Mouse (Mus musculus) embryonic facial prominence, embryonic 13.5 days (tissue): ENCODE measurements around the gene Gbe1. TPM values are rescaled to one million over a fixed set of nuclear protein-coding genes. Genes with fewer than 3 reads are reported as not detected.
A peak's percentile ranks its signal among the peaks of the same experiment; 100 is the strongest.

Experiments
- ATAC-seq: fragments of 200-750 bp; cut with Nextera tagmentation; 2 replicates; pipeline ENCODE4 v1.8.0; 2017; ENCODE audit warnings: low read depth; ENCODE audit not compliant: insufficient number of reproducible peaks, insufficient read depth, low FRiP score, low TSS enrichment
- H3K27ac ChIP-seq: fragments of 300-500 bp; sonication (generic); 2 replicates; pipeline ENCODE4 v1.5.1; 2015; ENCODE audit warnings: moderate library complexity, mild to moderate bottlenecking, inconsistent platforms
- H3K27me3 ChIP-seq: fragments of 300-500 bp; sonication (generic); 2 replicates; pipeline ENCODE4 v1.6.1; 2015; ENCODE audit warnings: mild to moderate bottlenecking, inconsistent platforms
- H3K36me3 ChIP-seq: fragments of 300-500 bp; sonication (generic); 2 replicates; pipeline ENCODE4 v1.6.1; 2015; ENCODE audit warnings: mild to moderate bottlenecking, inconsistent platforms
- H3K4me1 ChIP-seq: fragments of 300-500 bp; sonication (generic); 2 replicates; pipeline ENCODE4 v1.6.1; 2015; ENCODE audit warnings: inconsistent platforms
- H3K4me2 ChIP-seq: fragments of 300-500 bp; sonication (generic); 2 replicates; pipeline ENCODE4 v1.6.1; 2015; ENCODE audit warnings: moderate library complexity, mild to moderate bottlenecking, inconsistent platforms
- H3K4me3 ChIP-seq: fragments of 300-500 bp; sonication (generic); 2 replicates; pipeline ENCODE4 v1.5.1; 2015; ENCODE audit warnings: mild to moderate bottlenecking, inconsistent platforms
- H3K9ac ChIP-seq: fragments of 300-500 bp; sonication (generic); 2 replicates; pipeline ENCODE4 v1.6.1; 2015; ENCODE audit warnings: mild to moderate bottlenecking, inconsistent platforms
- H3K9me3 ChIP-seq: fragments of 300-500 bp; sonication (generic); 2 replicates; pipeline ENCODE4 v1.6.1; 2016; ENCODE audit warnings: inconsistent platforms
- WGBS: fragments of 180-500 bp; shearing (Covaris S2); methylation state at CpG from one replicate; pipeline ENCODE4 v1.1.7; 2015; ENCODE audit warnings: mixed read lengths; 5-methylcytosine and 5-hydroxymethylcytosine counted together
- polyA plus RNA-seq: library from polyadenylated mRNA; unstranded; fragments of >200 nt; fragmentation: Nextera tagmentation; extraction: Ambion mirVana; gene quantifications from 2 replicates; pipeline ENCODE4 v1.2.1, GENCODE M21; 2015

The Gbe1 gene
- polyA plus RNA-seq, result 16.8 and 20.7 TPM in 2 replicates

GRCm38 (mm10) chr16:70313886-70314577 is at the start of gene Gbe1:
Gene Gbe1 (plus strand): TSS chr16:70313949.
- Histone ChIP-seq H3K4me2 (peak within 1 kb of the TSS; percentile 63), H3K27ac (peak within 1 kb of the TSS; percentile 91), H3K4me3 (peak within 1 kb of the TSS; percentile 65), H3K9me3 (no peaks in the 10 kb centered on the region), H3K4me1 (peaks cover 5% of the 10 kb centered on the region; the same call in 1 of the 2 replicates), H3K36me3 (no peaks in the 10 kb centered on the region), H3K9ac (peak within 1 kb of the TSS; percentile 87), H3K27me3 (no peaks in the 10 kb centered on the region)
- peak; percentile 98 for ATAC-seq
- 1% methylated on average over 68 of the region's 82 CpGs for WGBS

- no peaks in the 10 kb centered on the region for H3K36me3 ChIP-seq
- ATAC-seq, result no peak
- no peaks in the 10 kb centered on the region for H3K27me3 ChIP-seq
- H3K27ac ChIP-seq, result no peak overlapping the region
- no peak overlapping the region for H3K9ac ChIP-seq
- H3K4me1 ChIP-seq, result peaks cover 5% of the 10 kb centered on the region; the same call in 1 of the 2 replicates
- 86% methylated on average over 4 of the region's 4 CpGs for WGBS
- no peak overlapping the region for H3K4me2 ChIP-seq
- H3K4me3 ChIP-seq, result no peak overlapping the region
- H3K9me3 ChIP-seq, result no peaks in the 10 kb centered on the region
Measured at GRCm38 (mm10) chr16:70310691-70311090, 3.1 kb upstream of the Gbe1 start.

DNA sequence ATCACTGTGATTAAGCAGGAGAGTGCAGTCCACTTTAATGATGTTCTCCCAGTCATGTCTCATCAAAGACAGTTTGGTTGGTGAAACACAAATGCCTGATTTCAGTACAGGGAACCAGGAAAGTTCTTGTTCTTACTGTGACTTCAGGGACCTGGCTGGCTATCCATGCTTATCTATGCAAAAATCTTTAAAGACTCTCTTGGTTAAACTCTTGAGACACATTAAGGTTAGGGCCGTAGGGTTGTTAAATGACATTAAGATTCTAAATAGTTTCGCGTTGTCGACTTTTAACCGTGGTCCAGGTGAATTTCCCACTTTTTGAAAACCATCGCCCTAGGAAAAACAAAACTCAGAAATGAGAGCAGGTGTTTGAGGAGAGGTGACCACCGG is 258 bp upstream of the Gbe1 start:
- Histone ChIP-seq H3K36me3 (no peaks in the 10 kb centered on the region), H3K4me2 (peak overlapping the region; percentile 63), H3K27me3 (no peaks in the 10 kb centered on the region), H3K9ac (peak overlapping the region; percentile 87), H3K4me1 (peaks cover 5% of the 10 kb centered on the region; the same call in 1 of the 2 replicates), H3K27ac (peak overlapping the region; percentile 91), H3K9me3 (no peaks in the 10 kb centered on the region), H3K4me3 (peak overlapping the region; percentile 65)
- WGBS, result 5% methylated on average over 7 of the region's 7 CpGs
- ATAC-seq, result no peak

DNA sequence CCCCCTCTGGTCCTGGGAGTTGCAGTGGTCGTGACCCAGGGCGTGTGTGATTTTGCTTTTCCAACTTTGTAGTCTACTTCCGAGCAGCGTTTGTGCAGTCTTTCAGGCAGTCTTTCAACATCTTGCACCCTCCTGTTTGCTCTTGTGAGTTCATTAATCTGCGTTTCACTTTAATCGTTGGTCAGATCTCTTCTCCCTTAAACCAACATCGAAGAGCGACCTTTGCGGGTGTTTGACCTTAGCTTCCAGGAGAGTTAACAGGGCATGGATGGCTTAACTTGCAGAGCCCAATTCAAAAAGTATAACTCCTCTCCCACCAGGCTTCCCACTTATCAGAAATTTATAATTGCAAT is 805 bp downstream of the Gbe1 start:
- H3K27ac ChIP-seq, result peak overlapping the region; percentile 91
- no peaks in the 10 kb centered on the region for H3K27me3 ChIP-seq
- no peaks in the 10 kb centered on the region for H3K36me3 ChIP-seq
- no peaks in the 10 kb centered on the region for H3K9me3 ChIP-seq
- under 1% methylated on average over 9 of the region's 9 CpGs for WGBS
- H3K9ac ChIP-seq, result peak overlapping the region; percentile 87
- no peak for ATAC-seq
- peaks cover 5% of the 10 kb centered on the region; the same call in 1 of the 2 replicates for H3K4me1 ChIP-seq
- H3K4me3 ChIP-seq, result peak overlapping the region; percentile 65
- H3K4me2 ChIP-seq, result peak overlapping the region; percentile 63

DNA sequence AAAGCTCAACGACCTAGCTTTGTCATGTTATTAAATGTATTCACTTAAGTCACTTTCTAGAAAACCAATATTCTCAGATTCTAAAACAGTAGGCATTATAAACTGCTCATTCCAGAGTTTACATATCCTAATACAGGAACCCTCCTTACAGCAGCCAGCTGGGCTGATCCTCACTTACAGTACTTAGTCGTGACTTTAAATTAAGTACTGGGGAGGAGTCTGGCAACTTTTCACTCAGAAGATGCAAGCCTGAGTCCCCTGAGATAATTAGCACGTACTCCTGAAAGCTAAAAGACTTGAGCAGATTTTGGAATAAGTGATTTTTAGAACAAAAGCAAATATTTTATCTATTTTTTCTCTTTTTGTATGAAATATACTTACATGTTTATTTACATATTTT is 1.5 kb downstream of the Gbe1 start:
- Histone ChIP-seq H3K4me2 (peak overlapping the region; percentile 63; the same call in 1 of the 2 replicates), H3K27me3 (no peaks in the 10 kb centered on the region), H3K9ac (no peak overlapping the region), H3K9me3 (no peaks in the 10 kb centered on the region), H3K27ac (no peak overlapping the region), H3K4me3 (no peak overlapping the region), H3K36me3 (no peaks in the 10 kb centered on the region), H3K4me1 (peaks cover 5% of the 10 kb centered on the region; the same call in 1 of the 2 replicates)
- 44% methylated on average over 3 of the region's 3 CpGs for WGBS
- ATAC-seq, result no peak

GRCm38 (mm10) chr16:70315862-70316390 is 2.2 kb downstream of the Gbe1 start:
- 69% methylated on average over 3 of the region's 3 CpGs for WGBS

DNA sequence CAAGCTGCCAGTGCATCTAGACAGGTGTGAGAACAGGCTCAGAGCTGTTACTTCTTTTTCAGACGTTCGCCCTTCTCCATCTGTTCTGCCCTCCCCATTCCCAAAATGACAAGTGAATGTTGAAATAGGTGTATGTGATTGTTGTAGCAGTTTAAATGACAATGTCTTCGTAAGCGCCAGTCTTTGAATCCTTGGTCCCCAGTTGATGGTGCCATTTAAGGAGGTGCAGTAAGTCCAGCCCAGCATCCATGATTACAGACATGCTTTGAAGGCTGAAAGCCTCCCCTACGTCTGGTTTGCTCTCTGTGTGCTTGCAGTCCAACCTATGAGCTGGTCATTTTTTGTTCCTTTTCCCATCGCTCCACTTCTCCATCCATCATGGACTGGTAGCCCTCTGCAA is 5.6 kb downstream of the Gbe1 start:
- H3K9ac ChIP-seq, result no peak overlapping the region
- no peaks in the 10 kb centered on the region for H3K27me3 ChIP-seq
- no peaks in the 10 kb centered on the region for H3K4me1 ChIP-seq
- H3K27ac ChIP-seq, result no peak overlapping the region
- WGBS, result 91% methylated on average over 6 of the region's 6 CpGs
- H3K4me3 ChIP-seq, result no peak overlapping the region
- no peaks in the 10 kb centered on the region for H3K9me3 ChIP-seq
- H3K36me3 ChIP-seq, result no peaks in the 10 kb centered on the region
- no peak for ATAC-seq
- H3K4me2 ChIP-seq, result no peak overlapping the region

More at GRCm38 (mm10) chr16:70315862-70316390, 2.2 kb downstream of the Gbe1 start:
- H3K27ac ChIP-seq, result no peak overlapping the region
- H3K9ac ChIP-seq, result no peak overlapping the region
- H3K4me1 ChIP-seq, result peaks cover 5% of the 10 kb centered on the region; the same call in 1 of the 2 replicates
- no peak overlapping the region for H3K4me2 ChIP-seq
- no peak for ATAC-seq
- H3K9me3 ChIP-seq, result no peaks in the 10 kb centered on the region
- H3K27me3 ChIP-seq, result no peaks in the 10 kb centered on the region
- H3K36me3 ChIP-seq, result no peaks in the 10 kb centered on the region
- H3K4me3 ChIP-seq, result no peak overlapping the region

- WGBS, result 68% methylated on average over 10 of the region's 10 CpGs
- 0 out of 2 replicates have a peak, but pooled peaks have one; percentile 37 for ATAC-seq
- Histone ChIP-seq H3K27ac (no peak overlapping the region), H3K9me3 (no peaks in the 10 kb centered on the region), H3K4me3 (no peak overlapping the region), H3K4me2 (no peak overlapping the region), H3K27me3 (no peaks in the 10 kb centered on the region), H3K36me3 (no peaks in the 10 kb centered on the region), H3K4me1 (no peaks in the 10 kb centered on the region), H3K9ac (no peak overlapping the region)
Measured at GRCm38 (mm10) chr16:70320612-70321280, 7.0 kb downstream of the Gbe1 start.

GRCm38 (mm10) chr16:70326339-70326948 is 12.7 kb downstream of the Gbe1 start:
- Histone ChIP-seq H3K27ac (no peak overlapping the region), H3K4me3 (no peak overlapping the region)
- 85% methylated on average over 9 of the region's 9 CpGs for WGBS

DNA sequence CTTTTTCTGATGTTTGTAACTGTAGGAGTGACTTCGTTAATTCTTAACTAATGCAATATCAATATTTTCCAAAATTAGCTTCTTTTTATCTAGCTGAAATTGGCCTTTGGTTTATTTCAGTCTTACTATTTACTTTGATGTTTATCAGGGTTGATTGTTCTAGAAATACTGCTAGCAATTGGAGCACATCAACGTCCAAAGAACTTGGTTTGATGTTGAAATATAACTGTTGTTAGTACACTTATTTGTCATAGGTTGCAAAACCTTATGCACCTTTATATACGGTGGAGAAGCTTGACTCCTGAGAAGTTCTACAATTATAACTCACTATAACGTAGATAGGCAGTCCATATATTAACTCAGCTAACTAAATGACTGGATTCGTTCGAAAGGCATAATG is 14.8 kb downstream of the Gbe1 start:
- H3K9me3 ChIP-seq, result no peaks in the 10 kb centered on the region
- WGBS, result 82% methylated on average over 6 of the region's 6 CpGs
- no peaks in the 10 kb centered on the region for H3K27me3 ChIP-seq
- no peak overlapping the region for H3K4me2 ChIP-seq
- H3K27ac ChIP-seq, result no peak overlapping the region
- 0 out of 2 replicates have a peak, but pooled peaks cover 3% of the 10 kb centered on the region for H3K4me1 ChIP-seq
- H3K4me3 ChIP-seq, result no peak overlapping the region
- no peak overlapping the region for H3K9ac ChIP-seq
- ATAC-seq, result no peak
- H3K36me3 ChIP-seq, result no peaks in the 10 kb centered on the region

More at GRCm38 (mm10) chr16:70326339-70326948, 12.7 kb downstream of the Gbe1 start:
- H3K4me2 ChIP-seq, result no peak overlapping the region
- no peaks in the 10 kb centered on the region for H3K27me3 ChIP-seq
- H3K9me3 ChIP-seq, result no peaks in the 10 kb centered on the region
- ATAC-seq, result no peak
- H3K4me1 ChIP-seq, result 0 out of 2 replicates have a peak, but pooled peaks cover 3% of the 10 kb centered on the region
- no peaks in the 10 kb centered on the region for H3K36me3 ChIP-seq
- no peak overlapping the region for H3K9ac ChIP-seq

- H3K36me3 ChIP-seq, result no peaks in the 10 kb centered on the region
- no peaks in the 10 kb centered on the region for H3K27me3 ChIP-seq
- 0 out of 2 replicates have a peak, but pooled peaks cover 3% of the 10 kb centered on the region for H3K4me1 ChIP-seq
- H3K27ac ChIP-seq, result no peak overlapping the region
- H3K9me3 ChIP-seq, result no peaks in the 10 kb centered on the region
- H3K4me3 ChIP-seq, result no peak overlapping the region
- ATAC-seq, result no peak
- no peak overlapping the region for H3K9ac ChIP-seq
- 77% methylated on average over 10 of the region's 10 CpGs for WGBS
- H3K4me2 ChIP-seq, result no peak overlapping the region
Measured at GRCm38 (mm10) chr16:70329036-70329435, 15.3 kb downstream of the Gbe1 start.
